Mouse (Mus musculus): ENCODE results near the gene Ddb2.
A peak's percentile ranks its signal among the peaks of the same experiment; 100 is the strongest.

Ddb2 gene

DNA sequence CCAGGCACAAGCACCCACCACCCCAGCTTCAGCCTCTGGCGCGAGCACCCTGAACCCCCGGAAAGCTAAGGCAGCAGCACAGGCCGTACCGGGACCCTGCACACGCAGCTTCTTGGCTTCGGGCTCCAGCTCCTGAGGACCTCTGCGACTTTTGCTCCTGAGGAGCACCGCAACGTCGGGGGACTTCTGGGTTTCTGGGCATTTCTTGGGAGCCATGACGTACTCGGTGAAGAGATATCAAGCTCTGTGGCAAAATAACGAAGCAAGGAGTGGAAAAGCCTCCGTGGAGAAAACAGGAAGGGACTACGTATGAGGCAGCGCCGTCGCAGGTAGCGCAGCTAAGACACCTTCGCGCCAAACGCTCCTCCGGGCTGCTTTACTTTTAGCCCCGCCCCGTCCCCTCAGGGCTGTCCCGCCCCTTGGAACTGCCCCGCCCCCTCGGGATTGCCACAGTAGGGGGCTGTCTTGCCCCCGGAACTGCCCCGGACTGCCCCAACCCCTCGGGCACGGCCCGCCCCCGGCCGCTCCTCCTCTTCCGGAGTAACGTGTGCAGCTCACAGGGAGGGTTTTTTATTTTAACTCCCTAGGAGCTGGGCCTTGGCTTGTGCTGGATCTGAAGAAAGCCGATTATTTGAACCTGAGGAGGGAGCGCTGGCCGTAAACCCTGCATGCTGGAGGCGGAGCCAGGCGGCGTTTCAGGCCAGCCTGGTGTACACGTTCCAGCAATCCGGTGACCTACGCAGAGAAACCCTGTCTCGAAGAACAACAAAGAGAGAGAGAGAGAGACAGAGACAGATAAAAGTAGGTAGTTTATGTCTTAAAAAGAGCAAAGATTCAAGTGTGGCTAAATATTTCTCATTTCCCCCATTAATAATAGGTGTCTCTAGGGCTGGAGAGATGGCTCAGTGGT, at the start of gene Ddb2:
TSS of gene Ddb2 (minus strand) at position 382 of the 910 bp plus-strand sequence.
- peak; percentile 99 for DNase-seq (ENCODE audit: inconsistent ontology term)

GRCm38 (mm10) chr2:91285885-91286505, 49.2 kb upstream of the Ddb2 start:
- peak; percentile 74 for DNase-seq (ENCODE audit: inconsistent ontology term)

- DNase-seq (ENCODE audit: inconsistent ontology term): peak; percentile 45
Observed at GRCm38 (mm10) chr2:91284375-91285199, 47.8 kb upstream of the Ddb2 start.

DNA sequence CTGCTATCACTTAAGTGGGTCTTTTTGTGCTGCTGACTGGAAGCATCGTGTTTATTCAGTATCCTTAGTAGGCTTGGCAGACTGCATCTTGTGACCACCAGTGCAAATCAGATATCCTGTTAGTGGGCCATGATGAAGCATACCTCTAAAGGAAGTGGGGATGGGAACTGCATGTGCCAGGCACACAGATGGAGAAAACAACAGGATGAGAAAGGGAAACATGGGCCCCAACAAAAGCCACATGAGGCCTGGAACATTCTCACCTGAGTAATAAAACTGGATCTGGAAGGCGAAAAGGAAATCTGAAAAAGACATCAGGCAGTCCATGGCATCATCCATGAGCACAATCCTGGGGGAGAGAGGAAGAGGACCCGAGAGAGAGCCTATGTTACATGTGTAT, 47.2 kb upstream of the Ddb2 start:
- DNase-seq (ENCODE audit: inconsistent ontology term): no peak

- no peak for DNase-seq (ENCODE audit: inconsistent ontology term)
Observed at GRCm38 (mm10) chr2:91281366-91281765, 44.6 kb upstream of the Ddb2 start.

DNA sequence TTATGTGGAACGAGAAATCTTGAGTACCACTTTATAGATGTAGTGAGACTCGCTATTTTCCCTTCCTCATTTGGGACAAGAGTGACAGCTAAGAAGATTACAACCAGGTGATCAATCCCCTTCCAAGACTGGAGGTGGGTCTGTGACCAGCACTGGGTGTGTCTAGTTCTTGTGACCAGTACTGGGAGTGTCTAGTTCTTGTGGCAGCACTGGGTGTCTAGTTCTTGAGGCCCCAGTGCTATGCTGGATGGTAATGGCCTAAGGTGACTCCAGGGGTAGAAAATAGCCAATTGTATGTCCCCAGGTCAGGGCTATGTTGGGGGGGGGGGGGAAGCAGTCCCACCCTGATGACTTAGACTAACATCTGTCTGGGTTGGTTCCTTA, 42.6 kb upstream of the Ddb2 start:
- DNase-seq (ENCODE audit: inconsistent ontology term): no peak

DNA sequence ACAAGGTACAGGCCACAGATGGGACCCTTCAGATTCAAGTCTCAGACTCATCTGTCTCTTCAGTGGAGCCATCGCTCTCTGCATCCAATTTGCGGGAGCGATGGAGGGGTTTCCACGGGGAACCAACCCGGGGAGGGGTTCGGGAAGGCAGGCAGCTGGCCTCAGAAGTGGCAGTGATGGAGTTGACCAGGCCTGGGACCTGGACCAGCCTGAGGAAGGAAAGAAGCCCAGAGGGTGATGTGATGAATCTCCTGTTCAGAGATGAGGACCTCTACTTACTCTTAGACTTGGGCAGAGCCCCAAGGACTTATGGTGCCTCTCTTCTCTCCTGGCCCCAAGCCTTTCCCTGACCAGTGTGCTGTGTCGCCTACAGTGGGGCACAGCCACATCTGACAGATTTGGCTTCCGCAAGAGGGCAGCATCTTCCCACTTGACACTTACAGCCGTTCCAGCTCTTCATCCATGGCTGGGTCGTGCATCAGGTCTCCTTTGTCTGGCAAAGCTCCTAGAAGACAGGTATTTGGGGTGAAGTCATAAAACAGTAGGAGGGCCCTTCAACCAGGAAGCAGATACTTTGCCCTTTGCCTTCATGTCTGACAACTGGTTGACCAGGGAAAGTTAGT, 42.1 kb upstream of the Ddb2 start:
- no peak for DNase-seq (ENCODE audit: inconsistent ontology term)

DNA sequence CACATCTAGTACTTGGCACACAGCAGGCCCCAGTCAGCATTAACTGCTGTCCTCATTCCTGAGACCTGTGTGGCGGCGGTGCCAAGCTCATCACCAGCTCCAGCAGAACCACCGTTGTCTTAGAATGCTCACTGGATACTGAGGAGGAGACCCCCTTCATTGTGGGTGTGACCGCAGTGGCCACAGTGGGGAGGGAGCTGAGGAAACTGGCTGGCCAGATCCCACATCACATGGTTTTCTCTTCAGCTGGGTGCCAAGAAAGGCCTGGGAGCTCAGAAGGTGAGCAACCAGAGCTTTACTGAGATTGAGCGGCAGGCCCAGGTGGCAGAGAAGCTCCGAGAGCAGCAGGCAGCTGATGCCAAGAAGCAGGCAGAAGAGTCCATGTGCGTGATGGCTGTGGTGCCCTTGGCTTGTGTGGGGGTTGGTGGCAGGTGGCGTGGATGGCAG, 32.9 kb upstream of the Ddb2 start:
- DNase-seq (ENCODE audit: inconsistent ontology term): no peak

DNA sequence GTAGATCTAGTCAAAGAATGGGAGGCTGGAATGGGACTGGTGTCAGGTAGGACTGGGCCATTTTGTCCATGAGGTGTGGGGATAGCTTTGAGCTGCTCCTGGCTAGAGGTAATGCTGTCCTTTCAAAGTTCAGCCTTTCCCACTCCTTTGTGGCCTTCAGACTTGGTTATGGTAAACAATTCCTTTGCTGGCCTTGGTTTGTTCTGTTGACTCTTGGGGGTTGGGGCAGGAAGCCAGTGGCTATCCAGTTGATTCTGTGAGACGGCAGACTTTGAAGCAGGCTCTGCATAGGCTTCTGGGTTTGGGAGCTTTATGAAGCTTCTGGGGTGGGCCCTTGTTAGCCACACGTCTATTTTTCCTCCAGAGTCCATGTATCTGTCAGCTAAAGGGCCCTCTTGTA, 31.9 kb upstream of the Ddb2 start:
- DNase-seq (ENCODE audit: inconsistent ontology term): no peak

- no peak for DNase-seq (ENCODE audit: inconsistent ontology term)
Observed at GRCm38 (mm10) chr2:91268042-91268441, 31.3 kb upstream of the Ddb2 start.

DNA sequence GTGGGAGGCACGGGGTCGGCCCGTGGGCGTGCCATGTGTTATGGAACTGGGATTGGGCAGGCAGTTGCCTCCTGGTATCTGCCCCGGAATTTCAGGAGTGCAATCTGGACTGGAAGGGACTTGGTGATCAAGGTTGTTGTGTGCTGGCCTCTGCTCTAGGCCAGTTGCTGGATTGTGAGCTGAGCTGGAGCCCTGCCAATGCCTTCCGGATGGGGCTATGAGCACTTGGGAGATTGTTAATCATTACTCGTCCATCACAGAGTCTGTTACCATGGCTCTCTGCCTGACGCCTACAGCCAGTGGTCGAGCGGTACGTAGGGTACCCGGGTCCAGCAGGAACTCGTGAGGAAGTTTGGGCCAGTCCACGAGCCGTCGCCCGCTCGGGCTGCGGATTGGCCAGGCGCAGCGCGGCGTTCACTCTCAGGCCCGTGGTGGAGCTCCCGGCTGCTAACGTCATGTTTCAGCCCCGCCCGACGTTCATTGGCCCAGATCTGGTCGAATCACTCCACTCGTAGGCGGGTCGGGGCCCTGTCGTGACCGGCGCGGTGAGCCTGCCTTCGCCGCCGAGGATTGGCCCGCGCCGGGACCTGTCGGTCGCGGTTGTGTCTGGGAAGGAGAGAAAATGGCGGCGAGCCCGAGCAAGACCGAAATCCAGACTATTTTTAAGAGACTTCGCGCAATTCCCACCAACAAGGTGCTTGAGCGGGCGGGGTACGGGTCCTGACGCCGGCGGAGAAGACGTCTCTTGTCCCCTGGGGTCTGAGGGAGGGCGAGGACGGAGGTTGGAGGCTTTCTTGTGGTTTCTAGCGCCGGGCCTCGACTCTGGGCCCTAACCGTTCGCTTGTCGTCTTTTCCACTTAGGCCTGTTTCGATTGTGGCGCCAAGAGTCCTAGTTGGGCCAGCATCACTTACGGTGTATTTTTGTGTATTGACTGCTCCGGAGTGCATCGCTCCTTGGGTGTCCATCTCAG, 28.2 kb upstream of the Ddb2 start, which contains the start of gene Arfgap2:
TSS of gene Arfgap2 (plus strand) at position 264 of the 971 bp plus-strand sequence.
- DNase-seq (ENCODE audit: inconsistent ontology term): peak; percentile 98

DNA sequence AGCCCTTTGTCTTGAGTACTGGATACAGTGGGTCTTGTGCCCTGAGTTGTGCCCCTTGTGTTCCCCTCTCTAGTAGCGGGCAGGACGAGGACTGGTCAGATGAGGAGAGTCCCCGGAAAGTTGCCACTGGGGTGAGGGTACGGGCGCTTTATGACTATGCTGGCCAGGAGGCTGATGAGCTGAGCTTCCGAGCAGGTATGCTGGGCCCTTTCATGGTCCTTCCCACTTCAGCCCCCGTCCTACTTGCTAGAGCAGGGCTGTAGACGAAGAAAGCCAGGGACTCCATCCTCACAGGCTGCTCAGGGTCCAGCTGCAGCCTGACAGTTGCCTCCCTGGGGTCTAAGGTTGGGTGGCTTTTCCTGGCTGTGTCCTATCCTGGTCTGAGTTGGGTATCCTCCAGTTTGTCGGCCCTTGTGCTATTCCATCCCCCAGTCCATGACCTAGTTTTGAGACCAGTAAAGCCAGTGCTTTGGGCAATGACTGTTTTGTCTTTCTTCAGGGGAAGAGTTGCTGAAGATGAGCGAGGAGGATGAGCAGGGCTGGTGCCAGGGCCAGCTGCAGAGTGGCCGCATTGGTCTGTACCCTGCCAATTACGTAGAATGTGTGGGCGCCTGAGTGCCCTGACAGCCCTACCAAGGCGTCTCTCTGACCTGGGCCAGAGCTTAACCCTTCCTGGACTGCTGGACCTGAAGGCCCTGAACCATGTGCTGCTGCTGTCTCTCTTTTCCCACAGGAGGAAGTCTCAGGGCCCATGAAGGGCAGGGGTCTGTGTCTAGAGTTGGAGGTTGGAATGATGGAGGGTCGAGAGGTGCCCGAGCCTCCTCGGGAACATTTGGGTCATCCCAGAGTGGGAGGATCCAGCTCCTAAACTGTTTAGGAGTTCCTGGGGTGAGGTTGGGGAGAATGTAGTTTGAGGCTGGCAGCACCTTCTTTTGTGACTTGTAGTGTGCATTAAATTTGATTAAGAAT, 27.2 kb upstream of the Ddb2 start:
- DNase-seq (ENCODE audit: inconsistent ontology term): no peak

DNA sequence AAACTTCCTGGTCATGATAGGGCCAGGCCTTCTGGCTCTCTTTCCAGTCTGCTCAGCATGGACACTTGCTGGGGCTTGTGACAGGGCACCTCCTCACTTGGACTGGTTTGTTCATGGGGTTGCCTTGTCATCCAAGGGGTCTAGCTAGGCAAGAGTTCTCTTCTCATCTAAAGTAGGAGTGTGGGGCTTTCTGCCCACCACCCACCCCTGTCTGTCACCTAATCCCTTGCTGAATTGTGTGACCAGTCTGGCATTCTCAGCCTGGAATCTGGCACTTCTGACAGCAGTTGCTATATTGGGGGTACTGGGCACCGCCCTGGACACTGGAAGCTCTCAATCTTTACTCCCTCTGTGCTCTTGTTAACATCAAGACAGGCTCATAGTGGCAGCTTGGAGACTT, 22.7 kb upstream of the Ddb2 start:
- DNase-seq (ENCODE audit: inconsistent ontology term): no peak

- DNase-seq (ENCODE audit: inconsistent ontology term): no peak
Observed at GRCm38 (mm10) chr2:91258830-91259229, 22.0 kb upstream of the Ddb2 start.

DNA sequence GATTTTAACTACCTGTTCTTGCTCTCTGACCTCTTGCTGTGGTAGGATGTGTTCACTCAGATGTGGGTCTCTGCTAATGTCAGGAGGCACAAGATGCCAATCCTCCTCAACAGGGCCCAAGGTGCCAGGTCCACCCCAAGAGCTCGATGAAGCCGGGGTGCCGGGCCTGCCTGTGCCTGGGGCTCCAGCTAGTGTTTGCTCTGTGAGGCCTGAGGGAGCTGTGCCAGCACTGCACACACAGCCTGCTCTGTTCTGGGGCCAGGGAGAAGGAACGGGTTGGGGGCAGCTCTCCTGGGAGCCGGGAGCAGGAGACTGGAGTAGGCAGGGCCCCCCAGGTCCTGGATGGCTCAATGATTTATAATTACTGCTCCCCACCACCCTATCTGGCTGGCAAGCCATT, 21.3 kb upstream of the Ddb2 start:
- DNase-seq (ENCODE audit: inconsistent ontology term): peak; percentile 48

- peak; percentile 83 for DNase-seq (ENCODE audit: inconsistent ontology term)
Observed at GRCm38 (mm10) chr2:91257126-91257980, 20.6 kb upstream of the Ddb2 start.

DNA sequence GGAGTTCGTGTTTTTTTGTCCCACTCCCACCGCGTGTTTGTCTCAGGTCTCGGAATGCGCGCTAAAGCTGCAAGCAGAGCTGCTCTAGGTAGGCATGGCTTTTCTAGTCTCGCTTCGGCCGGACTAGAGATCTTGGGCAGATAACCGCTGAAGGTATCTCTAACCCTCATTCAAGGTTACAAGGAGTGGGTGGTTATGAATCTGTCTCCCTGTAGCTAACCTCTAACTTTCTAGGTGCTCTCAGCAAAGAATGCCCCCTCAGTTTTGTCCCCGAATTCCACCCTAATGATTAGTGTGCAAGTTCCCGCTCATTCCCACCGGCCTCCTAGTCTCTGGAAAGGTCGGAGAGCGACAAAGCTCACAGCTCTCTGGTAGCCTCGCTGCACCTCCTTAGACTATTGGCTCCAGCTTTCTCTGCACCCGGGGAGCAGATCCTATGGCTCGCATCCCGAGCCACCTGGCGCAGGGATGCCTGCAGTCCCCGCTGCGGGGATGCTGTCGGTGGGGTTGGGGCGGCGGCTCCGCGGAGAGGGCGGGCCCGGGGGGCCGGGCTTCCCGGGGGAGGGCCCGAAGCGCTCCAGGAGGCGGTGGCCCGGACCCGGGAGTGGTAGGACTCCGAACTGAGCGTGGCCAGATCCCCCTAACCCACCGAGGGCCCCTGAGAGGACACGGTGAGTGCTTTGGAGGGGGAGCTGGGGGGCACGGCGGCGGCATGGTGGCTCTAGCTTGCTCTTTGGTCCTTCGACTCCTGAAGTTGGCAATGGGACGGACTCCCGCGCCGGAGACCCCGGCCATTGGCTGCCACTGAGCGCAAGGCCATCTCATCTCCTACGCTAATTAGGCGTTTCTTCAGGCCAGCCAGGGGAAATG, 19.7 kb upstream of the Ddb2 start:
- DNase-seq (ENCODE audit: inconsistent ontology term): peak; percentile 82

Measured in Muller cell, postnatal 12 days (primary cell).